Mouse (Mus musculus): Measurements from ENCODE around the gene Ror1.

The Ror1 gene

DNA sequence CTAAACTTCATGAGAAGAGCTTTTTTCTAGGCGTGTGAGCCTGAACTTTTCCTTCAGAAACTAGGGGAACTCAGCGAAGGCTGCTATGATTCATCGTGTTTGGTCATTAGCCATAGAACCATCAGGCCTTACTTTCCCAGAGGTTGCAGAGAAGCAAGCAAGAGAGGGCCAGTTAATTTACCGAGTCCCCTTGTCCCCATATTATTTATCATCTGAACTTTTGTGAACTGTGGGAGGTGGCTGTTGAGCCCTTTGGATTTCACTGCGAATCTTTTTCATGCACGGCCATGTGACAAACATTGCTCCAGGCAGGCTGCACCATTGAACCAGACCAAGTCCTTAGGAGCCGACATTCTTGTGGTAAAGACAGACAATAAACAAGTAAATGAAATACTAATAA is 152.2 kb downstream of the Ror1 start:
- intact Hi-C loops (cut with DNase I) = no loop called here

GRCm38 (mm10) chr4:100248273-100248672 is 152.7 kb downstream of the Ror1 start:
- intact Hi-C loops (cut with DNase I) = no loop called here

GRCm38 (mm10) chr4:100251270-100251669 is 155.7 kb downstream of the Ror1 start:
- intact Hi-C loops (cut with DNase I) = no loop called here

- intact Hi-C loops (cut with DNase I) = no loop called here
Observed at GRCm38 (mm10) chr4:100252050-100252449, 156.5 kb downstream of the Ror1 start.

- intact Hi-C loops (cut with DNase I) = no loop called here
Observed at GRCm38 (mm10) chr4:100252646-100253045, 157.1 kb downstream of the Ror1 start.

DNA sequence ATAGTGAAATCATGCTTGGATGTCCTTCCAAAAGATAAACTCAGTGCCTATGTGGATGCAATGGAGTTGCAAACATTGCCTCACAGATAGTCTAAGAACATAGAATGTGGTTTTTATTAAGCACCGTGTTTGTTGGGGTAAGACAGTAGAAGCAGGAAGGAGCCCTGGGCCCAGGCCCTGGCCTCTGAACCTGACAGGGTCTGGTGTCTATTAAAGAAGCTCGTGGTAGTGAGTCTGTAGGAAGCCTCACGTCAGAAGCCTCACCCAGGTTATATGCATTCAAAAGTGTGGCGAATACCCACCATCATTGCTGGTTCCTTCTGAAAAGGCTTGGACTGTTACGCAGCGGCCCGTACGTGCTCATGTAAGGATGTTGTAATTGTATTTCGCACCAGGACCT is 157.8 kb downstream of the Ror1 start:
- intact Hi-C loops (cut with DNase I) = no loop called here

DNA sequence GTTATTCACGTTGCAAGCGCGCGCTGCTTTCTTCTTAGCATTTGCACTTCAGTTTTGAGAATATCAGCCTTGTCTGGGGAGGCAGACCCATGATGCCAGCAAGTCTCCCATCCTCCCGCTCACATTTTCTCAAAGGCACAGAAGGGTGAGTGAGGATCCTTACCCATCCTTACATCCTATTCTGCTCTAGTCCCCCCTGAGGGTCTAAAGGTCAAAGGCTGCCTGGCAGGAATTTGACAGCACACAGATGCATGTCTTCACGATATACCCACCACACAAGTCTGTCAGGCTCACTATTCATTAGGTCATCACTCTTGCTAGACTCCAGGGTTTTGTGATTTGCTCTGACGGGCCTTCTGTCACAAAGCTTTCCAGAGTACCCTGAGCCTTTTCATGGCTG is 158.2 kb downstream of the Ror1 start:
- intact Hi-C loops (cut with DNase I) = no loop called here

DNA sequence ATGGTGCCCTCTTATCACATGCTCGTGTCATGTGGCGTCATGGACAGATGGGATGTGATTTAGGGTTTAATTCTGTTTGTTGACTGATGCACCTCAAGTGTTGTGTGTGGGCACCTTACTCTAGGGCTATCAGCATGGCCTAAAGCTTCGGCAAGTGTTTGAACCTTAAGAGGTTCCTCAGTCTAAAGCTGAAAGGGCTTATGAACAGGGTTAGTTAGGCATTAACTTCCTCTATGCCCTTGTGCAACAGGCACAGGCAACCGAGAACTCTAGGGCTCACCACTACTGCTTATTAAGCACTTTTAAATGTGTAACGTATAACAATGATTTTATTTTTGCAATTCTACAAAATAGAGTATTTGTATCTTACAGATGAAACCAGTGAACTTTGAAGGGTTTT is 162.9 kb downstream of the Ror1 start:
- intact Hi-C loops (cut with DNase I) = no loop called here

- intact Hi-C loops (cut with DNase I) = no loop called here
Observed at GRCm38 (mm10) chr4:100263917-100264316, 168.3 kb downstream of the Ror1 start.

GRCm38 (mm10) chr4:100271059-100271735 is 175.6 kb downstream of the Ror1 start:
- intact Hi-C loops (cut with DNase I) = no loop called here

DNA sequence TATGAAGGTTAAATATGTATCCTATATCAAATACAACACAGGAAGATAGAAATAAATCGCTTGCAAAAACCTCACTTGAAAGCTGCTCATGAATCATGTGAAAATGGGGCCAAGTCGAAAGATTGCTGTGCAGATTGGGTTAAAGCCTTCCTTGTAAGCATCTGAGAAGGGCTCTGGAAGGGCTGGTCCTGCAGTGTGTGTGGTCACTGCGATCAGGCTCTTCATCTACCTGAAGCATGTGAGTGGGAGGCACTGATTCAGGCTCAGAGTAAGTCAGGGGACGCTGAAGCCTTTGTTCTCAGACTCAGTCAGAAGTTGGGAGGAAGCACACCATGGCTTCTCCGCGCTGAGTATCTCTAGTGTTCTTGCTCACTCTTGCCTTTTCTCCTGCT is 176.1 kb downstream of the Ror1 start:
- intact Hi-C loops (cut with DNase I) = no loop called here

- intact Hi-C loops (cut with DNase I) = no loop called here
Observed at GRCm38 (mm10) chr4:100273356-100273755, 177.8 kb downstream of the Ror1 start.

DNA sequence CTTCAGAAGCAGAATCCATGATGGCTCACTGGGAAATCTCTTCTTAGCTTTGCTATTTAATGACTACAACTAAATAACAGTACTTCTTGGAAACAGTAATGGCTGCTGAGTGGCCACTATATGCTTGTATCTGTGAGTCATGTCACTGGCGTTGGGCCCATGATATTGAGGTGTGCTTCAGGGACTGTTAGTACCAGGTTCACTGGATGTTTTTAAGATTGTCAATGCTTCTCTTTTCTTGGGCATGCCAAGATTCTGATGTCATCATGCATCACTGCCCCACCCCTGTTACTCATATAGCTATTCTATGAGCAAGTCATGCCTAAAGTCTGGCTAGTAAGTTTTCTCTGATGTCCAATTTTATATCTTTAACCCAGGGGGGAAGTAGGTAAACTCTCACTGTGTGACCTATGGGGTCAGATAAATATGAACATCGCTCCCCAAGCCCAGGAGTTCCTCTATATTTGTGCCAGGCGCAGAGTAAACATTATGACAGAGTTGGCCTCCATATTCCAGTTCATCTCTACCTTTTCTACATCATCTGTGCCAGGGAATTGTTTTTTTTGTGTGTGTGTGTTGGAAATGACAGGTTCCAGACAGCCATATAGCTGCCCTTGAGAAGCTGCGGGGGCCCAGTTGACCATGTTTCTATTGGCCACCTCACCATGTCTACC is 178.4 kb downstream of the Ror1 start:
- intact Hi-C loops (cut with DNase I) = no loop called here

DNA sequence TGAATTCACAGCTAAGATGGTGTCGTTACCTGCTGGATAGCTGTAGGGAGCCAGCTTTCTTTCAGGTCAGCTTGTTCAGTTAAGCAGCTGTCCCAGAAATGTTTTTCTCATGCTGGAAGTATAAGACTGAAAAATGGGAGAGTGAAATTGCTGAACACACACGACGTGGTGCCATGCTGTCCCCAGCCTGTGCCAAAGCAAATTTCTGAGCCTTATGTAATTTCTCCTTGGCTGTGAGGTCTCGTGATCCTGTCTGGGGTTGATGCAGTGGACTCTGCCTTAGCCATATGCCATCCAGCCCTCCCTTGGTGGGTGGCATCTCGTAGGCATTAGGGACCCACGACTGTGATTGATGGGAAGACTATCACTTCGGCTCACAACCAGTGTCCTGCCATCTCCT is 180.9 kb downstream of the Ror1 start:
- intact Hi-C loops (cut with DNase I) = no loop called here

DNA sequence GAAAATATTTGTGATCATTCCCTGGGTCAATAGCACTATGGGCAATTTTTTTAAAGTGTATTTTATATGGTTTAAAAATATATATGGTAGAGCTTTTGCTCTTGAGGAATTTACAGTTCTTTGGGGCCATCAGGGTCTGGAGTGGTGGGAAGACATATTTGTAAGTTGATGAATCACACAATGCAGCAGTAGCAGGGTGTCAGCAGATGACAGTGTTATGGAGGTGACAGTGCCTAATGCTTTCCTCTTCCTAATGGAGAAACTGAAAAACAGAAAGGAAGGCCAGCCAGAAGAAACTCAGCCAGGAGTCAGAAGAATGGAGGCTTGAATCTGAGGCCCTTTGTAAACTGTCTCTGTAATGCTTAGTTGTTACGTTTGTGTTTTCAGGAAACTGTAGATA is 181.4 kb downstream of the Ror1 start:
- intact Hi-C loops (cut with DNase I) = no loop called here

DNA sequence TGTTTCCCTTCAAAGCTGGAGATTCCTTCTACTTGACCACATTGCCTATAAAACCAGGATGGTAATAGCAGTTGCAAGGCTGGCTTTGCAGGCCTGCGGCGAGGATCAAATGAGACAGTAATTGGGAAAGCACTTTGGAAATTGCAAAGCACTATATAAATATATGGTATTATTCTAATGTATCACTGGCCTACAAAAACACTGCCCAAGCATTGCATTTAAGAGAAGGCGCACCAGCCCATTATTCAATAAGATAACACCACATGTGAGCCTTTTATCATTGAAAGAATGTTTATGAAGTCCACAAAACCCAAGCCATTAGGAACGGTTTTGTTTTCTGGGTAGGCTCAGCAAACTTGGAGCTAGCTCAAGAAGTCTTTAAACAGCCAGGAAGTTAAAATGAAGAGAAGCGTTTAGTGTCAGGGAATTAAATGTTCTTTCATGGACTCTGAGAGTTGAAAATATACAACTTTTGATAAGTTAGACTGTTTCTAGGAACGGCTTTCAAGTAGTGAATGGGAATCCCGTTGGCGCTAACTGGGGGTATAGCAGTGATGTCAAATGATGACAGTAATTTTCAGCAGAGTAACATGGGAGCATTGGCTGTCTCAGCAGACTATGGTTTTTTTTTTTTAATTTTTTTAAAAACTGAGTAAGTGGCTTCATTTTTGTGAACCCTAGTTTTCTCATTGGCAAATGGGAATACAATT is 187.7 kb downstream of the Ror1 start:
- intact Hi-C loops (cut with DNase I) = no loop called here

- intact Hi-C loops (cut with DNase I) = no loop called here
Observed at GRCm38 (mm10) chr4:100284528-100284927, 188.9 kb downstream of the Ror1 start.

GRCm38 (mm10) chr4:100286111-100286541 is 190.5 kb downstream of the Ror1 start:
- intact Hi-C loops (cut with DNase I) = no loop called here

GRCm38 (mm10) chr4:100286800-100287199 is 191.2 kb downstream of the Ror1 start:
- intact Hi-C loops (cut with DNase I) = no loop called here

DNA sequence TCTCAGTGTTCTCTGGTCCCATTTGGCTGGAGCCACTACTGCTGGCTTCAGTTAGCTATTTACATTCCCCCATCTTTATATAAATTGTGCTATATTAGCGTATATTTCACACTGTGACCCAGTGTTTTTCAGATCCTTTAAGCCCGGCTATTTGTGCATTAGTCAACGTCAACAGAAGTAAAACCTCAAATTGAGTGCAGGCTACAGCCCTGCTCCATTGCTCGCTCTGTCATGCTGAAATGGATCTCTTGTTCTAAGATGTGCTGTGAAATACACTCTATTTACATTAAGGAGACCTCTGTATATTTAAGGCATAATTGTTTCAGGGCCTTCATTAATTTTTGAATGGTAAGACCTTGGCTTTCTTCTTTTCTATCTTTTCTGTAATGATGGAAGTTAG is 192.2 kb downstream of the Ror1 start:
- intact Hi-C loops (cut with DNase I) = no loop called here

DNA sequence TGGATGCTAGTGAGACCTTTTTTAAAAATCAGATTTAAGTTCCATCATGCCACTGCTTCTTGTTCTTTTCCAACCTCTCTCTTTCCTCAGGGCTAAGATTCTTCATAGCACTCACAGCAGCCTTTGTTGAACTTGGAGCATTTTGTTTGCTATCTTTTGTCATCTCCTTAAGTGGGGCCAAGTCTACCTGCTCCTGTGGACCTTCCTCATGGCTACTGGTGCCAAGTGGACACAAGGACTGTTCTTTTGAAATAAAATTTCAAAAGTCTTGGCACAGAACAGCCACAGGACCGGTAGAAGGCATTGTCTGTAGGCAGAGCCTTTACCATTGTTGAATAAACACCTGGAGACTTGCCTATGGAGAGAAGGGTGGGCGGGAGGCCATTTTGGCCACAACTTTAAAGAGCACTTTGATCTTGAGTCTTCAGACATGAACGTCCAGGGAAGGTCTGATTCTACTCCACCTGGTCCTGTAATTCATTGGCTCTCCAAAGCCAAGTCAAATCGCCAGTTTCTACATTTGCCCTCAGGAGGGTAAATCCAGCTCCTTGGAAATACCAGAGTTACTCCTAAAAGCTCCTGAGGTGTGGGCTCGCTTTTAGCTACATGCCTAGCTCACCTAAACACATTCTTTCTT is 195.5 kb downstream of the Ror1 start:
- intact Hi-C loops (cut with DNase I) = no loop called here

- intact Hi-C loops (cut with DNase I) = no loop called here
Observed at GRCm38 (mm10) chr4:100297678-100298077, 202.1 kb downstream of the Ror1 start.
